ENCODE assay signal across 13 mouse cellular contexts in genomic region chr14:8342509-8343106, GRCm38 (mm10). TPM values are rescaled to one million over a fixed set of nuclear protein-coding genes. Genes with fewer than 3 reads are reported as not detected.
A peak's percentile ranks its signal among the peaks of the same experiment; 100 is the strongest.
DNase-seq lines count a peak whose midpoint lies in the region; ATAC-seq and TF ChIP-seq lines count a peak whose summit lies in the region.
"Had no signal": no experiment of that assay in that cellular context is flagged by ENCODE, and none has a peak within 500 bp of the region (broad histone marks: within the 10 kb centered on the region; RNA-seq: fewer than 3 reads in every experiment).

No protein-coding gene starts in this region.

- no peak for TF ChIP-seq EP300 in heart, adult 2 months (IDR thresholded peaks at IDR 0.05; ENCODE audit: insufficient read depth, low read depth, low read length)

- no peak overlapping the region for H3K27ac ChIP-seq in heart, adult 2 months
- H3K27ac ChIP-seq in heart, embryonic 10.5 days, result no peak overlapping the region
- no peak overlapping the region for H3K27ac ChIP-seq in heart, embryonic 14.5 days (replicated peaks in 1 of 2; ENCODE audit: control insufficient read depth in 1 of 2, insufficient read depth in 1 of 2, low read depth in 2 of 2, low read length in 2 of 2)
- H3K27ac ChIP-seq in thymus, adult 2 months (ENCODE audit: control insufficient read depth, insufficient read depth, low read length), result no peak overlapping the region
- H3K27ac ChIP-seq: liver, embryonic 15.5 days had no signal

- H3K27me3 ChIP-seq in heart, adult 2 months (ENCODE audit: control insufficient read depth, insufficient read depth, low read length), result no peaks in the 10 kb centered on the region
- peaks cover 6% of the 10 kb centered on the region; the same call in 1 of the 2 replicates for H3K27me3 ChIP-seq in heart, embryonic 10.5 days (ENCODE audit: insufficient read depth, poor library complexity, severe bottlenecking)
- no peaks in the 10 kb centered on the region for H3K27me3 ChIP-seq in heart, embryonic 14.5 days (ENCODE audit: control insufficient read depth, insufficient read depth, low read length)
- no peaks in the 10 kb centered on the region for H3K27me3 ChIP-seq in thymus, adult 2 months (ENCODE audit: control insufficient read depth, insufficient read depth, low read length)
- H3K27me3 ChIP-seq: liver, embryonic 15.5 days had no signal

- TF ChIP-seq POLR2A in heart, adult 2 months (IDR thresholded peaks at IDR 0.05; ENCODE audit: insufficient read depth, low read depth, low read length), result no peak
- TF ChIP-seq POLR2A in lung, adult 2 months (IDR thresholded peaks at IDR 0.05; ENCODE audit: borderline replicate concordance, extremely low read depth, low read depth, low read length), result no peak
- TF ChIP-seq POLR2A in thymus, adult 2 months (IDR thresholded peaks at IDR 0.05; ENCODE audit: control insufficient read depth, extremely low read depth, insufficient read depth, low read length, poor library complexity), result no peak

- peaks cover 4% of the 10 kb centered on the region; the same call in 1 of the 2 replicates for H3K4me1 ChIP-seq in heart, adult 2 months (ENCODE audit: control insufficient read depth, insufficient read depth, low read length)
- no peaks in the 10 kb centered on the region for H3K4me1 ChIP-seq in heart, embryonic 10.5 days
- peaks cover 6 to 11% of the 10 kb centered on the region in 2 experiments for H3K4me1 ChIP-seq in heart, embryonic 14.5 days (ENCODE audit: control insufficient read depth in 2 of 2, insufficient read depth in 2 of 2, low read length in 2 of 2)
- no peaks in the 10 kb centered on the region for H3K4me1 ChIP-seq in lung, adult 2 months (ENCODE audit: control insufficient read depth, insufficient read depth, low read length)
- no peaks in the 10 kb centered on the region for H3K4me1 ChIP-seq in thymus, adult 2 months (replicated peaks; ENCODE audit: control insufficient read depth, insufficient read depth, low read length)
- H3K4me1 ChIP-seq: liver, embryonic 15.5 days had no signal

- H3K4me2 ChIP-seq in heart, embryonic 14.5 days (ENCODE audit: low read length), result no peak overlapping the region
- H3K4me2 ChIP-seq: liver, embryonic 15.5 days had no signal

- intact Hi-C loops in heart, adult 2 months (cut with DNase I), result loop anchor here (5.0 kb wide), 1 partner anchor 125 kb away; no protein-coding TSS in a partner anchor

- peak; percentile 47; the same call in 1 of the 2 replicates for ATAC-seq in heart, embryonic 14.5 days (ENCODE audit: insufficient number of reproducible peaks, insufficient read depth, low FRiP score, low read depth)
- ATAC-seq in megakaryocyte-erythroid progenitor cell, adult 5-6 weeks (replicated peaks; ENCODE audit: low FRiP score, low TSS enrichment, poor library complexity, severe bottlenecking), result no peak

- peak; percentile 61 to 73 for DNase-seq in heart, adult 2 months
- no peak for DNase-seq in heart, embryonic 10.5 days (ENCODE audit: low spot score)
- DNase-seq in adrenal gland, adult 18-20 months (ENCODE audit: low spot score in 2 of 2), result peak; percentile 20 to 44
- DNase-seq in lung, adult 2 months, result peak; percentile 37
- DNase-seq in thymus, adult 2 months, result no peak
- no peak for DNase-seq in neural tube, embryonic 10.5 days (ENCODE audit: extremely low spot score, low spot score)
- DNase-seq: cerebellum, adult 11 months had no signal

- 11% methylated on average over 5 of the region's 5 CpGs for WGBS in heart, adult 2 months
- 75% methylated on average over 5 of the region's 5 CpGs for WGBS in heart, embryonic 10.5 days
- WGBS in heart, embryonic 14.5 days, result 24% methylated on average over 4 of the region's 5 CpGs
- 30% methylated on average over 5 of the region's 5 CpGs for WGBS in lung, adult 2 months
- WGBS in thymus, adult 2 months, result 86% methylated on average over 5 of the region's 5 CpGs

- no peaks in the 10 kb centered on the region for H3K36me3 ChIP-seq in heart, adult 2 months (ENCODE audit: control insufficient read depth, insufficient read depth, low read length)
- H3K36me3 ChIP-seq in heart, embryonic 10.5 days, result no peaks in the 10 kb centered on the region
- H3K36me3 ChIP-seq in heart, embryonic 14.5 days (ENCODE audit: control insufficient read depth, insufficient read depth, low read length), result no peaks in the 10 kb centered on the region
- H3K36me3 ChIP-seq in thymus, adult 2 months (ENCODE audit: control insufficient read depth, insufficient read depth, low read length), result no peaks in the 10 kb centered on the region
- H3K36me3 ChIP-seq: liver, embryonic 15.5 days had no signal

- H3K4me3 ChIP-seq in heart, adult 2 months, result no peak overlapping the region
- no peak overlapping the region for H3K4me3 ChIP-seq in heart, embryonic 10.5 days
- H3K4me3 ChIP-seq in heart, embryonic 14.5 days (ENCODE audit: control insufficient read depth in 1 of 2, insufficient read depth in 1 of 2, low read depth in 1 of 2, low read length in 2 of 2), result no peak overlapping the region
- no peak overlapping the region for H3K4me3 ChIP-seq in lung, adult 2 months (replicated peaks; ENCODE audit: extremely low read depth, low read depth, low read length)
- no peak overlapping the region for H3K4me3 ChIP-seq in thymus, adult 2 months (ENCODE audit: control insufficient read depth, insufficient read depth, low read length)
- H3K4me3 ChIP-seq: liver, embryonic 15.5 days; myocyte had no signal

- H3K9me3 ChIP-seq in heart, embryonic 10.5 days, result no peaks in the 10 kb centered on the region
- H3K9me3 ChIP-seq in heart, embryonic 14.5 days (ENCODE audit: control insufficient read depth, low read length), result no peaks in the 10 kb centered on the region
- H3K9me3 ChIP-seq: liver, embryonic 15.5 days had no signal

- peak; percentile 54 for TF ChIP-seq CTCF in heart, adult 2 months (IDR thresholded peaks at IDR 0.05)
- no peak for TF ChIP-seq CTCF in lung, adult 2 months (IDR thresholded peaks at IDR 0.05; ENCODE audit: insufficient read depth, low read length)
- no peak for TF ChIP-seq CTCF in thymus, adult 2 months (IDR thresholded peaks at IDR 0.05; ENCODE audit: borderline replicate concordance, control insufficient read depth, extremely low read depth, insufficient read depth, low read length, poor library complexity)

- no peaks in the 10 kb centered on the region for H3K79me2 ChIP-seq in heart, adult 2 months (replicated peaks; ENCODE audit: control insufficient read depth, insufficient read depth, low read length)

- H3K9ac ChIP-seq in heart, adult 2 months (ENCODE audit: low read depth, low read length), result no peak overlapping the region
- H3K9ac ChIP-seq in heart, embryonic 14.5 days (ENCODE audit: low read length), result no peak overlapping the region
- H3K9ac ChIP-seq: liver, embryonic 15.5 days had no signal

RNA-seq across cellular contexts. Expression of gene Fam107a, which starts 24.8 kb away (rescaled TPM):
- total RNA-seq in heart, adult 2 months (2021), result 10 to 100 TPM in 1 of 2 experiments, 1 to 10 TPM in 1; 5.4 to 17.2 TPM
- 3.6 and 5.1 TPM in 2 replicates for polyA plus RNA-seq in heart, adult 2 months (2012; rRNA removed)
- polyA plus RNA-seq in heart, embryonic 10.5 days (2016; fragmentation: Nextera tagmentation; extraction: Ambion mirVana), result 0.18 and 0.35 TPM in 2 replicates
- 1 to 10 TPM; 7.4 to 8.0 TPM for total RNA-seq in adrenal gland, adult 18-20 months (2021)
- 0.32 and 0.36 TPM in 2 replicates for polyA plus RNA-seq in heart, embryonic 14.5 days (2014; fragmentation: Nextera tagmentation; extraction: Ambion mirVana)
- polyA plus RNA-seq in lung, adult 2 months (2012; rRNA removed), result 8.5 and 12.1 TPM in 2 replicates
- 1.1 and 2.1 TPM in 2 replicates for polyA plus RNA-seq in thymus, adult 2 months (2012; rRNA removed)
- total RNA-seq in megakaryocyte-erythroid progenitor cell, adult 5-6 weeks (2014; fragmentation: Nextera tagmentation), result not detected in 2 replicates
- not detected in 2 replicates for total RNA-seq in megakaryocyte-erythroid progenitor cell, adult 5-6 weeks (2017)

RNA-seq across cellular contexts. Expression of gene Oit1, which starts 35.9 kb away (rescaled TPM):
- total RNA-seq in heart, adult 2 months (2021), result not detected
- polyA plus RNA-seq in heart, adult 2 months (2012; rRNA removed), result 1.8 TPM in 1 of 2 replicates, not detected in the other
- not detected in 2 replicates for polyA plus RNA-seq in heart, embryonic 10.5 days (2016; fragmentation: Nextera tagmentation; extraction: Ambion mirVana)
- total RNA-seq in adrenal gland, adult 18-20 months (2021), result not detected
- polyA plus RNA-seq in heart, embryonic 14.5 days (2014; fragmentation: Nextera tagmentation; extraction: Ambion mirVana), result not detected in 2 replicates
- polyA plus RNA-seq in lung, adult 2 months (2012; rRNA removed), result 4.3 and 5.1 TPM in 2 replicates
- polyA plus RNA-seq in thymus, adult 2 months (2012; rRNA removed), result 4.0 and 4.3 TPM in 2 replicates
- total RNA-seq in megakaryocyte-erythroid progenitor cell, adult 5-6 weeks (2014; fragmentation: Nextera tagmentation), result not detected in 2 replicates
- total RNA-seq in megakaryocyte-erythroid progenitor cell, adult 5-6 weeks (2017), result not detected in 2 replicates
- total RNA-seq: gastrocnemius, adult 8-10 months; left cerebral cortex, postnatal 14 days had no signal
- polyA plus RNA-seq: liver, embryonic 15.5 days; myocyte had no signal

Comparison
In these comparisons a context has a peak if more than half of its experiments do, and no peak if none do; other contexts are left out.
1. DNase-seq: peak in heart, adult 2 months (2 of 2), adrenal gland, adult 18-20 months (2 of 2) and lung, adult 2 months (single experiment); none in heart, embryonic 10.5 days (single experiment), thymus, adult 2 months (single experiment) and neural tube, embryonic 10.5 days (single experiment).